Mouse (Mus musculus): ENCODE results near the gene Gja5. TPM values are rescaled to one million over a fixed set of nuclear protein-coding genes. Genes with fewer than 3 reads are reported as not detected.

Gja5 gene
- polyA plus RNA-seq, 1 experiment from 2014 or later = 3.0 TPM

- Histone ChIP-seq H3K4me3 (ENCODE audit: low read depth, low read length) (no peak overlapping the region), H3K9ac (ENCODE audit: low read depth, low read length) (no peak overlapping the region), H3K36me3 (ENCODE audit: control insufficient read depth, insufficient read depth) (no peaks in the 10 kb centered on the region), H3K4me1 (ENCODE audit: control insufficient read depth, low read depth, low read length) (no peaks in the 10 kb centered on the region), H3K9me3 (replicated peaks; ENCODE audit: control insufficient read depth, low read length) (no peaks in the 10 kb centered on the region), H3K27ac (ENCODE audit: low read length) (no peak overlapping the region), H3K27me3 (ENCODE audit: control insufficient read depth, insufficient read depth, low read depth, low read length) (no peaks in the 10 kb centered on the region), H3K4me2 (ENCODE audit: low read depth, low read length) (no peak overlapping the region)
- ATAC-seq (ENCODE audit: low read depth) = no peak
- 46% methylated on average over 3 of the region's 3 CpGs for WGBS (ENCODE audit: insufficient replicate concordance)
Measured at GRCm38 (mm10) chr3:96981833-96982232, 77.3 kb downstream of the Gja5 start.

GRCm38 (mm10) chr3:96982666-96983065, 78.2 kb downstream of the Gja5 start:
- Histone ChIP-seq H3K4me2 (ENCODE audit: low read depth, low read length) (no peak overlapping the region), H3K27me3 (ENCODE audit: control insufficient read depth, insufficient read depth, low read depth, low read length) (no peaks in the 10 kb centered on the region), H3K9ac (ENCODE audit: low read depth, low read length) (no peak overlapping the region), H3K4me1 (ENCODE audit: control insufficient read depth, low read depth, low read length) (no peaks in the 10 kb centered on the region), H3K27ac (ENCODE audit: low read length) (no peak overlapping the region), H3K36me3 (ENCODE audit: control insufficient read depth, insufficient read depth) (no peaks in the 10 kb centered on the region), H3K9me3 (replicated peaks; ENCODE audit: control insufficient read depth, low read length) (no peaks in the 10 kb centered on the region), H3K4me3 (ENCODE audit: low read depth, low read length) (no peak overlapping the region)
- ATAC-seq (ENCODE audit: low read depth) = no peak
- WGBS (ENCODE audit: insufficient replicate concordance) = 81% methylated on average over 2 of the region's 2 CpGs

- no peak overlapping the region for H3K9ac ChIP-seq (ENCODE audit: low read depth, low read length)
- 47% methylated on average over 3 of the region's 3 CpGs for WGBS (ENCODE audit: insufficient replicate concordance)
- H3K4me1 ChIP-seq (ENCODE audit: control insufficient read depth, low read depth, low read length) = no peaks in the 10 kb centered on the region
- no peak overlapping the region for H3K4me2 ChIP-seq (ENCODE audit: low read depth, low read length)
- H3K36me3 ChIP-seq (ENCODE audit: control insufficient read depth, insufficient read depth) = no peaks in the 10 kb centered on the region
- no peak for ATAC-seq (ENCODE audit: low read depth)
- no peaks in the 10 kb centered on the region for H3K9me3 ChIP-seq (replicated peaks; ENCODE audit: control insufficient read depth, low read length)
- no peak overlapping the region for H3K27ac ChIP-seq (ENCODE audit: low read length)
- no peaks in the 10 kb centered on the region for H3K27me3 ChIP-seq (ENCODE audit: control insufficient read depth, insufficient read depth, low read depth, low read length)
- no peak overlapping the region for H3K4me3 ChIP-seq (ENCODE audit: low read depth, low read length)
Measured at GRCm38 (mm10) chr3:96992526-96992925, 88.0 kb downstream of the Gja5 start.

GRCm38 (mm10) chr3:96997770-96998169, 93.3 kb downstream of the Gja5 start:
- Histone ChIP-seq H3K27ac (ENCODE audit: low read length) (no peak overlapping the region), H3K9ac (ENCODE audit: low read depth, low read length) (no peak overlapping the region), H3K36me3 (ENCODE audit: control insufficient read depth, insufficient read depth) (no peaks in the 10 kb centered on the region), H3K4me1 (ENCODE audit: control insufficient read depth, low read depth, low read length) (no peaks in the 10 kb centered on the region), H3K4me2 (ENCODE audit: low read depth, low read length) (no peak overlapping the region), H3K4me3 (ENCODE audit: low read depth, low read length) (no peak overlapping the region), H3K27me3 (ENCODE audit: control insufficient read depth, insufficient read depth, low read depth, low read length) (no peaks in the 10 kb centered on the region), H3K9me3 (replicated peaks; ENCODE audit: control insufficient read depth, low read length) (no peaks in the 10 kb centered on the region)
- 23% methylated on average over 6 of the region's 6 CpGs for WGBS (ENCODE audit: insufficient replicate concordance)
- ATAC-seq (ENCODE audit: low read depth) = no peak

- Histone ChIP-seq H3K36me3 (ENCODE audit: control insufficient read depth, insufficient read depth) (no peaks in the 10 kb centered on the region), H3K4me3 (ENCODE audit: low read depth, low read length) (no peak overlapping the region), H3K27ac (ENCODE audit: low read length) (no peak overlapping the region), H3K4me2 (ENCODE audit: low read depth, low read length) (no peak overlapping the region), H3K9me3 (replicated peaks; ENCODE audit: control insufficient read depth, low read length) (no peaks in the 10 kb centered on the region), H3K4me1 (ENCODE audit: control insufficient read depth, low read depth, low read length) (no peaks in the 10 kb centered on the region), H3K27me3 (ENCODE audit: control insufficient read depth, insufficient read depth, low read depth, low read length) (no peaks in the 10 kb centered on the region), H3K9ac (ENCODE audit: low read depth, low read length) (no peak overlapping the region)
- 71% methylated on average over 10 of the region's 10 CpGs for WGBS (ENCODE audit: insufficient replicate concordance)
- no peak for ATAC-seq (ENCODE audit: low read depth)
Measured at GRCm38 (mm10) chr3:97003111-97003510, 98.6 kb downstream of the Gja5 start.

- Histone ChIP-seq H3K36me3 (ENCODE audit: control insufficient read depth, insufficient read depth) (no peaks in the 10 kb centered on the region), H3K27ac (ENCODE audit: low read length) (no peak overlapping the region), H3K4me1 (ENCODE audit: control insufficient read depth, low read depth, low read length) (no peaks in the 10 kb centered on the region), H3K9ac (ENCODE audit: low read depth, low read length) (no peak overlapping the region), H3K4me2 (ENCODE audit: low read depth, low read length) (no peak overlapping the region), H3K9me3 (replicated peaks; ENCODE audit: control insufficient read depth, low read length) (no peaks in the 10 kb centered on the region), H3K27me3 (ENCODE audit: control insufficient read depth, insufficient read depth, low read depth, low read length) (no peaks in the 10 kb centered on the region), H3K4me3 (ENCODE audit: low read depth, low read length) (no peak overlapping the region)
- no peak for ATAC-seq (ENCODE audit: low read depth)
- WGBS (ENCODE audit: insufficient replicate concordance) = 32% methylated on average over 4 of the region's 4 CpGs
Measured at GRCm38 (mm10) chr3:97004509-97004908, 100.0 kb downstream of the Gja5 start.

GRCm38 (mm10) chr3:97007010-97007448, 102.5 kb downstream of the Gja5 start:
- Histone ChIP-seq H3K36me3 (ENCODE audit: control insufficient read depth, insufficient read depth) (no peaks in the 10 kb centered on the region), H3K27ac (ENCODE audit: low read length) (no peak overlapping the region), H3K9ac (ENCODE audit: low read depth, low read length) (no peak overlapping the region), H3K4me1 (ENCODE audit: control insufficient read depth, low read depth, low read length) (no peaks in the 10 kb centered on the region), H3K27me3 (ENCODE audit: control insufficient read depth, insufficient read depth, low read depth, low read length) (no peaks in the 10 kb centered on the region), H3K4me3 (ENCODE audit: low read depth, low read length) (no peak overlapping the region), H3K4me2 (ENCODE audit: low read depth, low read length) (no peak overlapping the region), H3K9me3 (replicated peaks; ENCODE audit: control insufficient read depth, low read length) (no peaks in the 10 kb centered on the region)
- ATAC-seq (ENCODE audit: low read depth) = no peak
- 52% methylated on average over 3 of the region's 3 CpGs for WGBS (ENCODE audit: insufficient replicate concordance)

- no peak overlapping the region for H3K4me3 ChIP-seq (ENCODE audit: low read depth, low read length)
- WGBS (ENCODE audit: insufficient replicate concordance) = 47% methylated on average over 5 of the region's 5 CpGs
- no peaks in the 10 kb centered on the region for H3K4me1 ChIP-seq (ENCODE audit: control insufficient read depth, low read depth, low read length)
- no peaks in the 10 kb centered on the region for H3K27me3 ChIP-seq (ENCODE audit: control insufficient read depth, insufficient read depth, low read depth, low read length)
- H3K36me3 ChIP-seq (ENCODE audit: control insufficient read depth, insufficient read depth) = no peaks in the 10 kb centered on the region
- ATAC-seq (ENCODE audit: low read depth) = no peak
- H3K9me3 ChIP-seq (replicated peaks; ENCODE audit: control insufficient read depth, low read length) = no peaks in the 10 kb centered on the region
- no peak overlapping the region for H3K9ac ChIP-seq (ENCODE audit: low read depth, low read length)
- H3K4me2 ChIP-seq (ENCODE audit: low read depth, low read length) = no peak overlapping the region
- no peak overlapping the region for H3K27ac ChIP-seq (ENCODE audit: low read length)
Measured at GRCm38 (mm10) chr3:97025226-97025625, 120.7 kb downstream of the Gja5 start.

GRCm38 (mm10) chr3:97032053-97032496, 127.6 kb downstream of the Gja5 start:
- ATAC-seq (ENCODE audit: low read depth) = no peak
- Histone ChIP-seq H3K27me3 (ENCODE audit: control insufficient read depth, insufficient read depth, low read depth, low read length) (no peaks in the 10 kb centered on the region), H3K27ac (ENCODE audit: low read length) (no peak overlapping the region), H3K4me2 (ENCODE audit: low read depth, low read length) (peak overlapping the region; percentile 30), H3K36me3 (ENCODE audit: control insufficient read depth, insufficient read depth) (no peaks in the 10 kb centered on the region), H3K4me1 (ENCODE audit: control insufficient read depth, low read depth, low read length) (no peaks in the 10 kb centered on the region), H3K4me3 (ENCODE audit: low read depth, low read length) (no peak overlapping the region), H3K9ac (ENCODE audit: low read depth, low read length) (no peak overlapping the region), H3K9me3 (replicated peaks; ENCODE audit: control insufficient read depth, low read length) (no peaks in the 10 kb centered on the region)
- 2% methylated on average over 10 of the region's 10 CpGs for WGBS (ENCODE audit: insufficient replicate concordance)

All from liver, embryonic 16.5 days (tissue).